Mouse (Mus musculus) heart, embryonic 12.5 days (tissue): ENCODE results near the gene Olfr1151. TPM values are rescaled to one million over a fixed set of nuclear protein-coding genes. Genes with fewer than 3 reads are reported as not detected.

Experiments used
- ATAC-seq: fragments of 200-750 bp; cut with Nextera tagmentation; 2 replicates; pipeline ENCODE4 v1.8.0; 2017; ENCODE audit warnings: moderate TSS enrichment, moderate library complexity; ENCODE audit not compliant: insufficient number of reproducible peaks, low FRiP score
- H3K27ac ChIP-seq: fragments of 300-500 bp; sonication (generic); 2 replicates; pipeline ENCODE4 v1.5.1; 2016; ENCODE audit warnings: mild to moderate bottlenecking, moderate library complexity; ENCODE audit not compliant: poor library complexity, severe bottlenecking
- H3K27me3 ChIP-seq: fragments of 300-500 bp; sonication (generic); replicated peaks from 2 replicates; pipeline ENCODE4 v1.6.1; 2016; ENCODE audit warnings: mild to moderate bottlenecking, moderate library complexity
- H3K36me3 ChIP-seq: fragments of 300-500 bp; sonication (generic); 2 replicates; pipeline ENCODE4 v1.6.1; 2016; ENCODE audit warnings: mild to moderate bottlenecking, moderate library complexity
- H3K4me1 ChIP-seq: fragments of 300-500 bp; sonication (generic); replicated peaks from 2 replicates; pipeline ENCODE4 v1.6.1; 2016; ENCODE audit warnings: mild to moderate bottlenecking
- H3K4me2 ChIP-seq: fragments of 300-500 bp; sonication (generic); 2 replicates; pipeline ENCODE4 v1.6.1; 2016; ENCODE audit warnings: mild to moderate bottlenecking, moderate library complexity
- H3K4me3 ChIP-seq: fragments of 300-500 bp; sonication (generic); 2 replicates; pipeline ENCODE4 v1.5.1; 2016; ENCODE audit warnings: mild to moderate bottlenecking
- H3K9ac ChIP-seq: fragments of 300-500 bp; sonication (generic); 2 replicates; pipeline ENCODE4 v1.6.1; 2016; ENCODE audit warnings: mild to moderate bottlenecking, moderate library complexity
- H3K9me3 ChIP-seq: fragments of 300-500 bp; sonication (generic); replicated peaks from 2 replicates; pipeline ENCODE4 v1.6.1; 2016; ENCODE audit warnings: mild to moderate bottlenecking, moderate library complexity
- WGBS: fragments of 180-500 bp; shearing (Covaris S2); methylation state at CpG from one replicate; pipeline ENCODE4 v1.1.7; 2016; 5-methylcytosine and 5-hydroxymethylcytosine counted together
- polyA plus RNA-seq: library from polyadenylated mRNA; unstranded; fragments of >200 nt; fragmentation: Nextera tagmentation; extraction: Ambion mirVana; gene quantifications from 2 replicates; pipeline ENCODE4 v1.2.1, GENCODE M21; 2016

The Olfr1151 gene
- polyA plus RNA-seq: not detected in 2 replicates

- Histone ChIP-seq H3K9me3 (peaks cover 4% of the 10 kb centered on the region; the same call in 1 of the 2 replicates), H3K4me1 (no peaks in the 10 kb centered on the region), H3K27me3 (no peaks in the 10 kb centered on the region), H3K4me3 (no peak within 1 kb of the TSS), H3K9ac (no peak within 1 kb of the TSS), H3K27ac (no peak within 1 kb of the TSS), H3K36me3 (no peaks in the 10 kb centered on the region), H3K4me2 (no peak within 1 kb of the TSS)
- no peak for ATAC-seq
- WGBS: 91% methylated on average over 1 of the region's 1 CpGs
Observed at GRCm38 (mm10) chr2:87855562-87855961, at the start of gene Olfr1151. TSS of gene Olfr1151 (plus strand) at chr2:87855862.

- Histone ChIP-seq H3K4me2 (no peak within 1 kb of the TSS), H3K9ac (no peak within 1 kb of the TSS), H3K36me3 (no peaks in the 10 kb centered on the region), H3K9me3 (0 out of 2 replicates have a peak, but pooled peaks cover 3% of the 10 kb centered on the region), H3K27ac (no peak within 1 kb of the TSS), H3K4me1 (no peaks in the 10 kb centered on the region), H3K27me3 (no peaks in the 10 kb centered on the region), H3K4me3 (no peak within 1 kb of the TSS)
- 63% methylated on average over 1 of the region's 1 CpGs for WGBS
- no peak for ATAC-seq
Observed at GRCm38 (mm10) chr2:87809522-87809921, 46.1 kb upstream of the Olfr1151 start, which contains the start of gene Olfr1145. TSS of gene Olfr1145 (plus strand) at chr2:87809822.

- no peaks in the 10 kb centered on the region for H3K9me3 ChIP-seq
- H3K36me3 ChIP-seq: no peaks in the 10 kb centered on the region
Observed at GRCm38 (mm10) chr2:87830233-87830632, 25.4 kb upstream of the Olfr1151 start, which contains the start of gene Olfr1148. TSS of gene Olfr1148 (plus strand) at chr2:87830533.

GRCm38 (mm10) chr2:87843693-87844092 lies 12.0 kb upstream of the Olfr1151 start, which contains the start of gene Olfr1150-ps1:
TSS of gene Olfr1150-ps1 (plus strand) at chr2:87843993.
- no peaks in the 10 kb centered on the region for H3K27me3 ChIP-seq
- H3K27ac ChIP-seq: no peak within 1 kb of the TSS
- H3K4me3 ChIP-seq: no peak within 1 kb of the TSS
- H3K4me1 ChIP-seq: no peaks in the 10 kb centered on the region
- no peaks in the 10 kb centered on the region for H3K9me3 ChIP-seq
- ATAC-seq: no peak
- H3K4me2 ChIP-seq: no peak within 1 kb of the TSS
- H3K36me3 ChIP-seq: no peaks in the 10 kb centered on the region
- H3K9ac ChIP-seq: no peak within 1 kb of the TSS
- WGBS: 75% methylated on average over 1 of the region's 1 CpGs

More at GRCm38 (mm10) chr2:87830233-87830632, 25.4 kb upstream of the Olfr1151 start, which contains the start of gene Olfr1148:
- no peak for ATAC-seq
- WGBS: 79% methylated on average over 1 of the region's 1 CpGs
- no peaks in the 10 kb centered on the region for H3K27me3 ChIP-seq
- no peak within 1 kb of the TSS for H3K9ac ChIP-seq
- no peak within 1 kb of the TSS for H3K4me2 ChIP-seq
- H3K27ac ChIP-seq: no peak within 1 kb of the TSS
- H3K4me3 ChIP-seq: no peak within 1 kb of the TSS
- no peaks in the 10 kb centered on the region for H3K4me1 ChIP-seq

GRCm38 (mm10) chr2:87866192-87866591 lies 10.5 kb downstream of the Olfr1151 start, which contains the start of gene Olfr1152:
TSS of gene Olfr1152 (plus strand) at chr2:87866492.
- Histone ChIP-seq H3K9ac (no peak within 1 kb of the TSS), H3K4me3 (no peak within 1 kb of the TSS), H3K27ac (no peak within 1 kb of the TSS), H3K4me2 (no peak within 1 kb of the TSS), H3K9me3 (no peaks in the 10 kb centered on the region), H3K4me1 (no peaks in the 10 kb centered on the region), H3K27me3 (no peaks in the 10 kb centered on the region), H3K36me3 (no peaks in the 10 kb centered on the region)
- ATAC-seq: no peak

GRCm38 (mm10) chr2:87894662-87895061 lies 39.0 kb downstream of the Olfr1151 start, which contains the start of gene Olfr1153:
TSS of gene Olfr1153 (plus strand) at chr2:87894962.
- peaks cover 4% of the 10 kb centered on the region; the same call in 1 of the 2 replicates for H3K9me3 ChIP-seq
- WGBS: 70% methylated on average over 1 of the region's 1 CpGs
- H3K4me3 ChIP-seq: no peak within 1 kb of the TSS
- ATAC-seq: no peak
- no peak within 1 kb of the TSS for H3K9ac ChIP-seq
- no peaks in the 10 kb centered on the region for H3K4me1 ChIP-seq
- no peaks in the 10 kb centered on the region for H3K36me3 ChIP-seq
- H3K27me3 ChIP-seq: no peaks in the 10 kb centered on the region
- no peak within 1 kb of the TSS for H3K4me2 ChIP-seq
- no peak within 1 kb of the TSS for H3K27ac ChIP-seq

GRCm38 (mm10) chr2:87905066-87905465 lies 49.4 kb downstream of the Olfr1151 start, which contains the start of gene Olfr1154:
TSS of gene Olfr1154 (minus strand) at chr2:87905166.
- Histone ChIP-seq H3K4me2 (no peak within 1 kb of the TSS), H3K27me3 (no peaks in the 10 kb centered on the region), H3K9ac (no peak within 1 kb of the TSS), H3K4me3 (no peak within 1 kb of the TSS), H3K36me3 (no peaks in the 10 kb centered on the region), H3K4me1 (no peaks in the 10 kb centered on the region), H3K9me3 (no peaks in the 10 kb centered on the region), H3K27ac (no peak within 1 kb of the TSS)
- 69% methylated on average over 1 of the region's 1 CpGs for WGBS
- no peak for ATAC-seq

Other genes with a start within 250 kb of the Olfr1151 start
- gene Olfr1130, start 249.7 kb upstream of the Olfr1151 start, polyA plus RNA-seq: not detected in 2 replicates
- gene Olfr1131, start 228.8 kb upstream of the Olfr1151 start, polyA plus RNA-seq: not detected in 2 replicates
- not detected in 2 replicates for gene Olfr1132, start 218.3 kb upstream of the Olfr1151 start, polyA plus RNA-seq
- gene Olfr1133, start 208.5 kb upstream of the Olfr1151 start, polyA plus RNA-seq: not detected in 2 replicates
- not detected in 2 replicates for gene Olfr1134, start 197.4 kb upstream of the Olfr1151 start, polyA plus RNA-seq
- not detected in 2 replicates for gene Olfr1135, start 182.2 kb upstream of the Olfr1151 start, polyA plus RNA-seq
- gene Olfr1136, start 161.9 kb upstream of the Olfr1151 start, polyA plus RNA-seq: not detected in 2 replicates
- not detected in 2 replicates for gene Olfr1137, start 142.7 kb upstream of the Olfr1151 start, polyA plus RNA-seq
- gene Olfr1138, start 115.9 kb upstream of the Olfr1151 start, polyA plus RNA-seq: not detected in 2 replicates
- not detected in 2 replicates for gene Olfr1140, start 112.1 kb upstream of the Olfr1151 start, polyA plus RNA-seq
- not detected in 2 replicates for gene Olfr1141, start 101.9 kb upstream of the Olfr1151 start, polyA plus RNA-seq
- gene Olfr152, start 76.4 kb upstream of the Olfr1151 start, polyA plus RNA-seq: not detected in 2 replicates
- gene Olfr1143, start 55.3 kb upstream of the Olfr1151 start, polyA plus RNA-seq: not detected in 2 replicates
- not detected in 2 replicates for gene Olfr1145, start 46.0 kb upstream of the Olfr1151 start, polyA plus RNA-seq
- not detected in 2 replicates for gene Olfr1148, start 25.3 kb upstream of the Olfr1151 start, polyA plus RNA-seq
- not detected in 2 replicates for gene Olfr1150-ps1, start 11.9 kb upstream of the Olfr1151 start, polyA plus RNA-seq
- gene Olfr1152, start 10.6 kb downstream of the Olfr1151 start, polyA plus RNA-seq: not detected in 2 replicates
- gene Olfr1153, start 39.1 kb downstream of the Olfr1151 start, polyA plus RNA-seq: not detected in 2 replicates
- not detected in 2 replicates for gene Olfr1154, start 49.3 kb downstream of the Olfr1151 start, polyA plus RNA-seq
- gene Olfr1155, start 89.3 kb downstream of the Olfr1151 start, polyA plus RNA-seq: not detected in 2 replicates
- not detected in 2 replicates for gene Olfr1156, start 97.2 kb downstream of the Olfr1151 start, polyA plus RNA-seq
- not detected in 2 replicates for gene Olfr1157, start 112.4 kb downstream of the Olfr1151 start, polyA plus RNA-seq
- not detected in 2 replicates for gene Olfr74, start 118.8 kb downstream of the Olfr1151 start, polyA plus RNA-seq
- not detected in 2 replicates for gene Olfr1158, start 134.3 kb downstream of the Olfr1151 start, polyA plus RNA-seq
- not detected in 2 replicates for gene Olfr1160, start 152.4 kb downstream of the Olfr1151 start, polyA plus RNA-seq
- not detected in 2 replicates for gene Olfr1161, start 166.9 kb downstream of the Olfr1151 start, polyA plus RNA-seq
- gene Olfr73, start 181.8 kb downstream of the Olfr1151 start, polyA plus RNA-seq: not detected in 2 replicates
- not detected in 2 replicates for gene Olfr1162, start 195.3 kb downstream of the Olfr1151 start, polyA plus RNA-seq
- not detected in 2 replicates for gene Olfr1163, start 216.0 kb downstream of the Olfr1151 start, polyA plus RNA-seq
- gene Olfr1164, start 238.1 kb downstream of the Olfr1151 start, polyA plus RNA-seq: not detected in 2 replicates